Mouse (Mus musculus): ENCODE measurements at regions not wholly inside any gene's neighbourhood (a gene's known extent, or its start where the extent isn't known, plus 50 kb on each side); places are given as distances from the start of the nearest gene placed in this dataset.
A peak's percentile ranks its signal among the peaks of the same experiment; 100 is the strongest.

DNA sequence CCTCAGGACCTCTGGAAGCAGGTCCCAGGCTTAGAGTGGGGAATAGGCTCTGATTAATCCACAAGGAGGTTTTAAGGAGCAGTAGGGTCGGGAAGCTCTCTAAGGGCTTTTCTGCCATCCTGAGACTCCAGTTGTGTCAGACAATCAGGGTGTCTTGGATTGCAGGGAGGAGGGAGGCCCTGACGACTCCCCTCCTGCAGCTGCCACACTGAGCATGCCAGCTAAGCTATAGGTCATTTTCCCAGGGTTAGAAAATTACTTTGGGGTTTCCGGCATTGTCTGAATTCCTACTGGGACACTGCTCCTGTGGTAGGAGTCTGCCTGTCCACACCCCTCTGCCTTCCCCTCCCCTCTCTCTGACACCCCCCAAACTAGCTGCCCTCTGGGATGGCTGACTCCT lies 120.8 kb downstream of the Pja1 start:
- DNase-seq (ENCODE audit: low spot score in 2 of 2) = no peak

DNA sequence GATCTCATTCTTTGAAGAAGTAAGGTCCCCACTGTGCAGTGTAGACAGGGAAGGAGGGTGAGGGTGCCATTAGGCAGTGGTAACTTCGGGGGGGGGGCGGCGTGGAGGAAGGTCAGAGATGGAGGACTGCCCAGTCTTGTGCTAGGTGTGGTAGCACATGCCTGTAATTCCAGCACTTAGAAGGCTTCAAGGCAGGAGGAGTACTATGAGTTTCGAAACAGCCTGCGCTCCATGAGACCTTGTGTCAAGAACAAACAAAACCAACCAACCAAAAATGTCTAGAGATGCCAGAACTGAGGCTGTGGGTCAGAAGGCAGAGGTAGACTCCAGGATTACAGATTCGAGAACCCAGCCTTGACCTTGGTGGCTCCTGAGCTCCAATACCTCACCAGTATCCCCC lies 130.8 kb downstream of the Pja1 start:
- DNase-seq (ENCODE audit: low spot score in 2 of 2) = no peak

DNA sequence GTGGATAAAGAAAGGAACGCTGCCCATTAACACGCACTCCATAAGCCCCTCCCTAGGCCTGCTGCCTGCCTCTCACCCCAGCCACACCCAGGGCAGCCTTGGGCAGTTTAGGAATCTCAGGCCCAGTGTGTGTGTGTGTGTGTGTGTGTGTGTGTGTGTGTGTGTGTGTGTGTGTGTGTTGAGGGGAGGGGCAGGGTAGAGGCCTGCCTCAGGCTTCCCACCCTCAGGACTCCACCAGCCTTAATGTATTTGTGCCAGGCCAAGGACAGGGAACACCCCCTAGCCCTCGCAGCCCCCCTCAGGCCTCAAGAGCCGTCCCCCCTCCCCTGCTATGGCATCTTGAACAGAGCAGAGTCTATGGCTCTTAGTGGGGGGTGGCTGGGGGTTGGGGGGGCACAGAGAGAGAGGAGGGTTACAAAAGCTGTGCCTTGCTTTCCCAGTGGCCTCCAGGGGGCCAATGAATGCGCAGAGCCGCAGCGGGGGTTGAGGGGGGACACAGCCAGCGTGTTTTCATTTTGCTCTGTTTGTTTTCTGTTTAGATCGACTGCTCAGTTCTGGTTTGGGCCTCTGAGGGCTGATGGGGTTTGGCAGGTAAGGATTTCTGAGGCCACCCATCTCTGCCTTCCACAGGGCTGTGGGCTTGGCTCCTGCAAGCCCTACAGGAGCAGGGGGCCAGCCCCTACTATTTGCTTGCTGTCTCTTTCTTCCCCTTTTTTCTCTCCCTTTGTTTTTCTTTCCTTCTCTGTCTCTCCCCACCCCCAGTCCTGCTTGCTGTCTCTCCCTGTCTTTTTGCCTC lies 131.8 kb downstream of the Pja1 start:
- DNase-seq (ENCODE audit: low spot score in 2 of 2) = no peak

DNA sequence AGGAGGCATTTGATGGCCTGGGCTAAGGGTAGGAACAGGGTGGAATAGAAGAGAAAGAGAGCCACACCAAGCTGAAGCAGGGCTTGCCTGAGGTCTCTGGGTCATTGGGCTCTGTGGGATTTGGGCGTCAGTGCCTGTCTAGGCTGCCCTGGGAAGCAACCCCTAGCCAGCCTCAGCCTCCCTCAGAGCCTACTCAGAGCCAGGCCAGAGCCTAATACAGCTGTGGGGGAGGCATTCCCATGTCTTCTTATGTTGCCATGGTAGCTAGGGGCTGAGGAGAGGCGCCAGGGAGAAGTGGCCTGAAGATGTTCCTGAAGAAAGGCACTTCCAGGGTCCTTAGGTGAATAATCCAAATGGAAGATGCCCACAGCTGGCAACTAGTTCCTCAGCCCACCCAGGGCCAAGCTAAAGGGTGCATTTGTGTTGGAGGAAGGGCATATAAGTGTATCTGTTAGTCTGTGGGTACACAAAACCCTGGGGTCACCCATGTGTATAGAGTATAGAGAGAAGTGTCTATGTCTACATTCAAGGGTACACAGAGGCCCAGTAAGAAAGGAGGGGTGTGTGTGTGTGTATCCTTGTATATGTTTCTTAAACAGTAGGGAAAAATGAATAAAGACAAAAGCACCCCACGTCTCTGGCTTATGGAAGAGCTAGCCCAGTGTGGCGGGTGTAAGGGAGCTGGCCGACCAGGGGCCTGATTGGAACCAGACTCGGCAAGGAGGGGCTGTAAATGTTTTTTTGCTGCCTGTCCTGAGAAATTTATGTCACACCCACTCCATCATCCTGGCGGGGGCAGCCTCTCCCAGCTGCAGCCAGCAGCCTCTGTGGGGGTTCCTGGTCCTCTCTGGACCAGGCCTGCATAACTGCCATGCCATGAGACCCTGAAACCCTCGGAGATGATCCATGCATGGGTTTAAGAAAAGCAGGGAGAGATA lies 134.2 kb downstream of the Pja1 start:
- no peak for DNase-seq (ENCODE audit: low spot score in 2 of 2)

DNA sequence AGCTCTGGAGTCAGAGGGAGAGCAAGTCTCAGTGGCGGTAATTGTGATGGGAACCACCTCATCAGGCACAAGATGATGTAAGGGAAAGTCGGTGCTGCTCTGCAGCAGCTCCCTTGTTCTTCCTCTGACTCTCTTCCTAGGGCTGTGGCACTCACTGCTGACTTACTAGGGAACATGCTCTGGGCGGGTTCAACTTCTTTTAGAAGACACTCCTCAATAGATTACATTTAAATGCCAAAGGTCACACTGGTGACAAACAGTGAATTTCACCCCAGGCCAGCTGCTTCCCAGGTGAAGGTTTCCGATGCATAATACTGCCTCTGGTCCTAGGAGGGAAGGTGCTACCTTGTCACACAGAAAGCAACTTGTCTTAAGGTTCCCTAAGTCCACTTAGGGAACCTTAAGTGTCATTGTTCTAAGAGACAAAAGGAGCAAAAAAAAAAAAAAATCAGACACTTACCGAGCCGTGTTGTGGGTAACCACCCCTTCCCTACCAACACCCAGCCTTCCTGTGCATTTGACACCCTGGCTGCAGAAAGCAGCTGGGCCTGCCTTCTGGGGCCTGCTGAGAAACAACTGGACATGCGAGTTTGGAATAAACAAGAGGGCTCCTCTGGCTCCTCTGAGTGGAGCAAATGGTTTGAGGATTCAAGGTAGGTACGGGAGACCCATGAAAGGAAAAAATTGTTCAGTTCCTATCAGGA lies 135.0 kb downstream of the Pja1 start:
- DNase-seq (ENCODE audit: low spot score in 2 of 2) = no peak

DNA sequence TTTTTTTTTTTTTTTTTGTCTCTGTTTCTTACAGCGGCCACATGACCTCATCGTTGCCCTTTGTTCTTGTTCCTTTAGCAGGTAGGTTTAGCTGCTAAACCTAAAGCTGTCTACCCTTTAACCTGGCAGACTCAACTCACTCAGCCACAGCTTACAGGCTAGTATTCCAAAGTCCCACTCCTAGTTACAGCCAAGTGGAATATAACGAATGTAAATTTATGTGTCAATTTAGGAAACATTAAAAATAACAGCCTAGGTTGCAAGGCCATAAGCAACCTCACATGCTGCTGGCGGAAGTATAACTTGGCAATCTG lies 138.7 kb downstream of the Pja1 start:
- DNase-seq (ENCODE audit: low spot score in 2 of 2) = no peak

DNA sequence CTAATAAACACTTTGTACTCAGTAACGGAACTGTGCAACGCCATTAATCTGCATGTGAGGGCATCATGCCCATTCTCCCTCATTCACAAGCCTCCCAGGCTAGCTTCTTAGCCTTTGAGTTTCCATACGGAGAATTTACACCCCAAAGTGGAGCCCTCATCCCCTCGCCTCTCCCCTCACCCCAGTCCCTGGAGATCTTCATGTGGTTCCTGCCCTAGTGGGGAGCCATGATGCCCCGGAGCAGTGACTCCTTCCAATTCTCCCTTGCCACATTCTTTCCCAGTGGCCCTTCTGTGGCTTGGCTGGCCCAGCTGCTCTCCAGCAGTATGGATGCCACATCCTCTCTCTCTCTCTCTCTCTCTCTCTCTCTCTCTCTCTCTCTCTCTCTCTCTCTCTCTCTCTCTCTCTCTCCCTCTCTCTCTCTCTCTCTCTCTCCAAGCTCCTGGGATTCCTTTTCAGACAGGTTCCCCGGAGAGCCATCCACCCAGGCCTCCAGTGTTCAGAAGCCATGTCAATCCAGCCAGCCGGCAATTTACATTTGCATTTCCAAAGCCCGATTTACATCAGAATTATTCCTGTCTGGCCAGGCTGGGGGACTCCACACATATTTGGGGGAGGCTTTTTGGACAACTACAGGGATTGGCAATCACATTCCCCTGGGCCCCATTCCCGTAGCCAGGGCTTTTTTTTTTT lies 139.2 kb downstream of the Pja1 start:
- no peak for DNase-seq (ENCODE audit: low spot score in 2 of 2)

DNA sequence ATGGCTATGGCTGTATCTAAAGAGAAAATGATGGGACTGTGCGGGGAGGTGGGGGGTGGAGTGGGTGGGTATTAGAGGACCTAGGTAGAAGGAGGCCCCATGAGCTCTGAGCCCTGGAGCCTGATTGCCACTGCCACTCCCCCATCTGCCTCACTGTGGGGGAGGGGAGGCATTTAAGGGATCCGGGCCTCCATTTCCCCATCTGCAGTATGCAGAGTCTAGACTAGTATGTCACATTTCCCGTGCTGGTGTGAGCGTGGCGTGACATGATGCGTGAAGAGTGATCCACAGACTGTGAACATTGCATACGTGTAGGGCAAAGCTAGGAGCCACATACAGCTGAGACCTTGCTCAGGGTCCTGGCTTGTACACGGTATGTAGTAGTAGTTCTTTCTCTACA lies 140.7 kb downstream of the Pja1 start:
- DNase-seq (ENCODE audit: low spot score in 2 of 2) = no peak

DNA sequence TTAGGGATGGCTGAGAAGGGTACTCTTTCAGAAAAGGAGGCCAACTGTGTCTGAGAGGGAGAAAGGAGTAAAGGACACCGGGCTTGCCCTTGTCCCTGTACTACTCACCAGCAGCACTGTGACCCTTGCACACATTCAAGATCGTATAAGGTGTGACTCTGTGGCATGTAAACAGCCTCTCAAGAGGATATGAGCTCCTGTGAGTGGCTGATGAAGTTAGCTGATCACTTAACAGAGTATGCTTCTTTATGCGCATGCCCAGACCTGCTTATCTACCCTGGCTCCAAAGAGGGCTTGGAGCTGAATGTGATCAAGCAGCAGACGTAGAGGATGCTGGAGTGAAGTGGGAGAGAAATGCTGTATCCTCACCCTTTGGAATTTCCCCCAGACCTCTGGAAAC lies 142.5 kb downstream of the Pja1 start:
- no peak for DNase-seq (ENCODE audit: low spot score in 2 of 2)

DNA sequence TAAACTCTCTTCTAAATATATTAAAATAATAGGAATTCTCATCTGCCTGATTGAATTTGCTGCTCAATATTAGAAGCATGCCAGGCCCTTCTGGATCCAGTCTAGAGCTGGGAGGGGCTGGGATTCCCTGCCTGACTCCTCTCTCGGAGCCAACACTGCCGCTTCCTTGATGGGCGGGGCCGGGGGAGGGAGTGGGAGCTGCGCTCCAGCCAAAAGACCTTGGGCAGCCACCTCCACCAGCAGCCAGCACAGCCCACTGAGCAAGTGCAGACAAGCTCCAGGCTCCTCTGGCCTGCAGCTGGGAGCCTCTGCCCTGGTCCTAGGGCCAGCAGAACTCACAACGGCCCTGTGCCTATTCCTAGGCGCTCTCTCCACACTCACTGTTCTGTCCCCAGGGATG lies 144.9 kb downstream of the Pja1 start:
- DNase-seq (ENCODE audit: low spot score in 2 of 2) = peak in 1 of 2 experiments; percentile 30

DNA sequence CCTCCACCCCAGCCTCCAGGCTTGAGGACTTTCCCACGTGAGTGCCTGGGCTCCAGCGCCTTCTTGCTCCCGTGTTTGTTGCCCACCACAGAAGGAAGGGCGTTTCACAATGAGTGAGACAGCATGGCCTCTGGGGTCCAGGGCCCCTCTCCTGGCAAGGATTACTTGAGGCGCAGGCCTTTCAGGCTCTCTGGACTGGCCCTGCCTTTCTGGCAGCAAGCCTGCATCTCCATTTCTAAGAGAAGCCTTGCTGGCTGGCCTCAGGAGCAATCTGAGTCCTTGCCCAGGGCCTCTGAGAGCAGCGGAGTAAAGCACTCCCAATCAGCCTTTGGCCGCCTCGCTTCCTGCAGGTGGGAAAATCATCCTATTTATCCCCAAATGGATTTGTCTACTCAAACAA lies 145.6 kb downstream of the Pja1 start:
- no peak for DNase-seq (ENCODE audit: low spot score in 2 of 2)

DNA sequence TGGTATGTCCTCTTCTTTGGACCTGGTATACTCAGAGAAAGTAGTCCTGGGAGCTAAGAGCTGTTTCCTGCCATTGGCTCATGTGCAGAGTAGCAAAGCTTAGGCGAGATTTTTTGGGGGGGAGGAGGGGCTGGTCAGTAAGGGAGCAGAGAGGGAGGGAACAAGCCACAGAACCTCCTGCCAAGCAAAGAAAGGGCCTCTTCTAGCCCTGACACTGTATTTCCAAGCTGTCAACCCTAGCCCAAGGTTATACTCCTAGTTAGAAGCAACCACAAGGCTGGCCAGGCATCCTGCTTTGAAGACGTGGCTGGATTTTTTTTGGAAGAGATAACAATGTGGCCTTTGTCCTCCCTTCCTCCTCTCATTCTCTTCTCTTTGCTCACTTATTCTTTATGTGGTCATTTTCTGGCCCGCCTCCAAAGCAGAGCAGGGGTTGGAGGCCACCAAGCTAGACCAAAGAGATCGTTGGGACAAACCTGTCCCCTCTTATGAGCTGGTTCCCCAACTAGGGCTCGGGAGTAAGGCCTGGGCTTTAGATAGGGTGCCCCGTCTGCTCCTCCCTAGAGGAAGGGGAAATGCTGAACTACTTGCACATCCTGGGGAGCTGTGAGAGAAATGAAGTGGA lies 146.4 kb downstream of the Pja1 start:
- DNase-seq (ENCODE audit: low spot score in 2 of 2) = no peak

DNA sequence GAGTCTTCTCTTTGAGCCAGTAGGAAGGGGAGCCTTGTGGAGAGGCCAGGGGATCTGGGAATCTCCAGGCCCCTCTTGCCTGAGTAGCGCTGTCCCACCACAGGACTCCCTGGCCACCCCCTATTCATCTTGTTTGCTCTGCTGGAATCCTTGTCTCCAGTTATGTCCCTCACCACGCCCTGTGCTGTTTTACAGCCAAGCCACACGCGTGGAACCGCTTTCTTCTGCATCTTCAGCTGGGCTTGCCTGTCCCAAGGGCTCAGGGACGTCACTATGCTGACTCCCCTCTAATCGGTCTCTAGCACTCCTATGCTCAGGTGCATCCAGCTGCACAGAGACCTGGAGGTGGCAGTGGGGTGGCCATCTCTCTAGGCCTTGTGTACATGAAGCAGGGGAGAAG lies 151.3 kb downstream of the Pja1 start:
- no peak for DNase-seq (ENCODE audit: low spot score in 2 of 2)

DNA sequence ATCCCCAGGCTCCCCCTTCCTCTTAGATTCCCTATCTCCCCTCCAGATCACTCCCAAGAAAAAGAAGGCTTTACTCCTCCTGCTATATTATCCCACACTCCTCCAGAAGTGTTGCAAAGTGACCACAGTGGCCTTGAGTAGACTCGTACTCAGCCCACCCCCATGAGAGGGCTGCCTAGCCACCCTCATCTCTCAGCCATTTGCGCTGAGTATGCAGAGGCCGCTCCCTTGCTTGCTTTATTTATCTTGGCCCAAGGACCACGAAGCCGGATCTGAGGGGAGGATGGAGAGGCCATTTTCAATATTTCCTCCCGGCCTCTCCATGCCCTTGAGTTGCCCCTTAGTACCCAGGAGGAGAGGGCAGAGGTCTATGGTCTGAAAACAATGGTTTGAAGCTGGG lies 151.9 kb downstream of the Pja1 start:
- no peak for DNase-seq (ENCODE audit: low spot score in 2 of 2)

DNA sequence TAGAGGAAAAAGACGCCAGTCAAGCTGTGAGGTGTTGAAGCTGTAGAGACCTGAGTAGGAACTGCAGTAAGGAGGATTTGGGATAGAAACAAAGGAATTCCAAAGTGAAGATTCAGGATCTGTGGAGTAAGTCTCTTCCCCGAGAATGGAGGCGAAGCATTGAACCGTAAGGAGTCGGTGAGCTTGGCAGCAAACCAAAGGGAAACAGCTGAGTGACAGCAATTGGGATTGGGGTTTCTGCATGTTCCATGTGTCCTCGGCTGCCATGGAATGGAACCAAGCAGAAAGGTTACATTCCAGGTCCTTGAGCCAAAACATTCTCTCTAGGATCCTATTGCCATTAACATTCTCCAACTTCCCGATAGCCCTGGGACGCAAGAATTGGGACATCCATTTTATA lies 152.9 kb downstream of the Pja1 start:
- DNase-seq (ENCODE audit: low spot score in 2 of 2) = no peak

DNA sequence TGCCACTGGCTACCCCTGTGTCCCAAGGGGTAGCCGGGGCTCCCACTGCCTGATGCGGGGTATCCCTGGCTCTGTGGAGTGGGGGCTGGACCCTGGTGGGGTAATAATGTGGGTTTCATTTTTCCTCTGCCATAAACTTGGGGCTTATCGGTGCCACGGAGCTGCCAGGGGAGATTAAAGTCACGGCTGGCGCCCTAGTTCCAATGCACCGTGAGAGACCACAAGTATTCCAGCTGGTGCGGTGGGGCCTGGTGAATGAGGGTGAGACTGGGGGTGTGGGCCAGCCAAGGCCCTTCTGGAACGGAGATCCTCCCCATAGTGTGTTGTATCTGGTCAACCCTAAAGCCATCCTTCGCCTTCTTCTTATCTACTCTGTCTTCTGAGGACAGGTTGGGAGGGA lies 153.3 kb downstream of the Pja1 start:
- DNase-seq (ENCODE audit: low spot score in 2 of 2) = no peak

DNA sequence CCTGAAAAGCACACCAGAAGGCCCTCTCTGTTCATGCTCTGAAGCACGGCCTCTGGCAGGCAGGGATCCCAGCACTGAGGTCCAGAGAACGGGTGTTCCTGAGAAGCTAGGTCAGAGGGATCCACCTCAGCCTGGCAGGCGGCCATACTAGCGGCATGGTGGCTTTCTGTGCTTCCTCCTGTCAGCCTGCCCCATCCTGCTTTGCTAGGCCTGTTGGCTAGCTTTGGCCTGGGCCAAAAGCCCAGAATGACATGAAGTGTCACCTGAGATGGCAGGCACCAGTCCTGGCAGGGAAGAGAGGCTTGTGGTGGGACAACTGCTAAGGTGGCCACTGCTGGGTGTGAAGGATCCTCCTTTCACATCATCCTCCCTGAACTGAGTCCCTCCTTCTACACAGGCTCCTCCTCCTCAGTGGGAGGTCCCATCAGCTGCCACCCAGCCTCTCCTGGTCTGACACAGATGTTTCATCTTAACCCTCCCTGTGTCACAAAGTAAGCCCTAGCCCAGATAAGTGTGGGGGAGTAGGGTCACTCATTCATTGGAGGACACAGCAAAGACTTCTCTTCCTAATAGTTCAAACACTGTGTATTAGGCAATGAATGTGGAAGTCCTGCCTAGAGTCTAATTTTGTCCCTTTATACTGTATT lies 154.5 kb downstream of the Pja1 start:
- DNase-seq (ENCODE audit: low spot score in 2 of 2) = no peak

DNA sequence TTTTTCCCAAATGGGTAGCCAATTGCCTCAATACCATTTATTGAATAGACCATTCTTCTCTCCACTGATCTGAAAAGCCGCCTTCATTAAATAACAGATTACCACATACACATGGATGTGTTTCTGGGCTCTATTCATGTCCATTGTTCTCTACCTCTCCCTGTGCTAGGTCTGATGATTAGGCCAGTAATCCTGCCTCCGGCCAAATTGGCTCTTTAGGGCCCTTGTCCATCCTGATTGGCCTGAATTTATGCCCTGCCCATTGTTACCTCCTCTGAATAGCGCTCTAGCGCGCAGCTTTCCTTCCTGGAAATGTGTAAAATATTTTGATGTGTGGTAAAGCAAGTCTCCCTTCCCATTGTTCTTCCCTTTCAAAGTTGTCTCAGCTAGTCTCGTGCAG lies 163.2 kb downstream of the Efnb1 start:
- no peak for DNase-seq (ENCODE audit: low spot score in 2 of 2)

DNA sequence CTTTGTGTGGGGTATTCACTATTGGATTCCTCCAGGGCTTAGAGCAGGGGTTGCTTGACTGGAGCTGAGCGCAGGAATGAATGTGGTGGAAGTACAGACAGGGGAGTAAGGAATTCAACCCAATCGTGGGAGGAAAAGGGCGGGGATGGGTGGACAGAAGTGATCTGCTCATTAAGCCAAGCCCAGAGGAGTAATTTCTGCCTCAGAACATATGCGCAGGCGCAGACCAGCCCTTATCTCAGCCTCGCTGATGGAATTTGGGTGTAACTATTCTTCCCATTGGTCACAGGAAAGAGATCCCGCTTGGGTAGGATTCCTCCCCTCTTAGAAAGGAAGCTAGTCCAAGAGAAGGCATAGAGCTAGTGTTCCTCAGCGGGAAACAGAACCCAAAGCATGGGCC lies 158.8 kb downstream of the Efnb1 start:
- DNase-seq (ENCODE audit: low spot score in 2 of 2) = no peak

DNA sequence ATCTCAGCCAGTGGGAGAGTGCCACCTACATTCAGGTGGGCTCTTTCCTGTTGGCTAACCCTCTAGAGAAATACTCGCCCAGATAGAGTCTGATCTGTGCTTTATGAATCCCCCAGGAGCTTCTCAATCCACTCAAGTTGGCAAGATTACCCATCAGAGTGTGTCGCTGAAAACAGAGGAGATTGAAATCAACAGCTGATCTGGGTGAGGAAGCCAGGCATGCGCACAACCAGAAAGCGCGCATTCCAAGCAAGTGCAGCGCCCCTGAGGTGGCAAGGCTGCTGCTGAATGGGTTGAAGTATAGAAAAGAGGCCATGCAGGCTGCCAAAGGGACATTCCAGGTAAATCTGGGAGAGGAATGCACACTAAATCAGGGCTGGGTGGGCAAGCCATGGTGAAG lies 158.0 kb downstream of the Efnb1 start:
- DNase-seq (ENCODE audit: low spot score in 2 of 2) = no peak

DNA sequence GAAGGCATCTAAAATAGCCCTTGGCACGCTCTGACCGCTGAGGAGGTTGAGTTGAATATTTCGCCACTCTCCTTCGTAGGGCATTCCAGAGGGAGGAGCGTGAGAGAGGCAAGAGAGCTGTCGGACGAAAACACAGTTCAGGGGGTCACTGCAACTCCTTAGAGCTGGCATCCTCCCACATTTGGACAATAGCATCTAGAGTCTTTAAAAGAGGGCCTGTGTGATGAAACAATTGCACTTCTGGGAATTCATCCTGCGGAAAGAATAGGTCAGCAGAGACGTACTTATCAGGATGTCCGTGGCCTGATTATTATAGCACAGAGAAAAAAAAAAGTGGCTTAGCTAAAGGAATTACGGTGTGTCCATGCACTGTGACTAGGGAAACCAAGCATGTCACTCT lies 156.8 kb downstream of the Efnb1 start:
- DNase-seq (ENCODE audit: low spot score in 2 of 2) = no peak
